Mouse (Mus musculus) kidney, adult 9 months (tissue): Measurements from ENCODE around the gene Abcc3.
A peak's percentile ranks its signal among the peaks of the same experiment; 100 is the strongest.
"Not testable (repeated sequence)": the region's sequence is repeated elsewhere in the genome, so short reads cannot be mapped to it uniquely, and the experiment has no call there.

ENCODE experiments used
- DNase-seq: peaks from one replicate; pipeline ENCODE4 v3.0.0; 2022

Gene Abcc3

DNA sequence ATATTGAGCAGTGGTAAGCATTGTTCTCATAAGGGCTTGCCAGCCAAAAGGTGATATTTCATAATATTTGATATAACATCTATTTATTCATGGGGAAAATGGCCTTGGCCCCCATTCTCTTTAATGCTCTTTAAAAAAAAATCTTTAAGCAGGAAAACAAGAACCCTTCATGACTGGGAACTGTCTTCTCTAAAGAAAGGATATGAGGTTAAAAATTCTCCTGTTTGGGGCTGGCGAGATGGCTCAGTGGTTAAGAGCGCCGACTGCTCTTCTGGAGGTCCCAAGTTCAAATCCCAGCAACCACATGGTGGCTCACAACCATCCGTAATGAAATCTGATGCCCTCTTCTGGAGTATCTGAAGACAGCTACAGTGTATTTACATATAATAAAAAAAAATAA lies 9.2 kb upstream of the Abcc3 start:
- not testable (repeated sequence) for DNase-seq

DNA sequence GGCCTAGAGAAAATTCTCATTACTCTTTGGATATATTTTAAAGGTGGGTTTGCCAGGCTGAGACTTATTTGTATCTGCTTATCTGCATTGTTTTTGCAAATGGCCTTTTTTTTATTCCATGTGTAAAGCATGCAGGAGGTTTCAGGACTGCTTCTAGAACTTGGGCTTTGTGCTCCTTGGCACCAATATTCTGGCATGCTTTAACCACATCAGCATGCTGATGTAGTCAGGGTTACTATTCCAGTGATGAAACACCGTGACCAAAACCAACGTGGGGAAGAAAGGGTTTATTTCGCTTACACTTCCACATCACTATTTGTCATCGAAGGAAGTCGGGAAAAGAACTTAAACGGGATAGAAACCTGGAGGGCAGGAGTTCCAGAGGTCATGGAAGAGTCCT lies 8.2 kb upstream of the Abcc3 start:
- no peak for DNase-seq

GRCm38 (mm10) chr11:94394107-94394506 lies 1.3 kb upstream of the Abcc3 start:
- DNase-seq: no peak

GRCm38 (mm10) chr11:94393490-94393889 lies 693 bp upstream of the Abcc3 start:
- not testable (repeated sequence) for DNase-seq

- DNase-seq: no peak
Observed at GRCm38 (mm10) chr11:94391661-94392060, 1.1 kb downstream of the Abcc3 start.

DNA sequence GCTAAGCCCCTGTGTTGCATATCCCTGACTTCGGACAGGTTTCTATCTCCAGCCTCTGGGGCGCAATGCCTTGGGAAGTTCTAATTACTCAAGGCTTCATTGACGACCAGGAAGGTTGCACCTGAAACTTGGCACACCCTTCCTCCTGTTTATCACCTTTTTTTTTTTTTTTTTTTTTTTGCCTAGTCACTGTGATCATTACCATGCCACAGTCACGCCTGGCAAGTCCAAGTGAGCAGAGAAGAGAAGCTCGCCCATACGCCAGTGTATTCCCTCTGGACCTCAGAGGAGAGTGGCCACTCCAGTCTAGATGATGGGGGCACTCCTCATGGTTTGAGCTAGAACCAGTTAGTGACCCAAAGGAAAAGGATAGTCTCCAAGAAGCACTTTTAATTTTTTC lies 2.0 kb downstream of the Abcc3 start:
- no peak for DNase-seq

DNA sequence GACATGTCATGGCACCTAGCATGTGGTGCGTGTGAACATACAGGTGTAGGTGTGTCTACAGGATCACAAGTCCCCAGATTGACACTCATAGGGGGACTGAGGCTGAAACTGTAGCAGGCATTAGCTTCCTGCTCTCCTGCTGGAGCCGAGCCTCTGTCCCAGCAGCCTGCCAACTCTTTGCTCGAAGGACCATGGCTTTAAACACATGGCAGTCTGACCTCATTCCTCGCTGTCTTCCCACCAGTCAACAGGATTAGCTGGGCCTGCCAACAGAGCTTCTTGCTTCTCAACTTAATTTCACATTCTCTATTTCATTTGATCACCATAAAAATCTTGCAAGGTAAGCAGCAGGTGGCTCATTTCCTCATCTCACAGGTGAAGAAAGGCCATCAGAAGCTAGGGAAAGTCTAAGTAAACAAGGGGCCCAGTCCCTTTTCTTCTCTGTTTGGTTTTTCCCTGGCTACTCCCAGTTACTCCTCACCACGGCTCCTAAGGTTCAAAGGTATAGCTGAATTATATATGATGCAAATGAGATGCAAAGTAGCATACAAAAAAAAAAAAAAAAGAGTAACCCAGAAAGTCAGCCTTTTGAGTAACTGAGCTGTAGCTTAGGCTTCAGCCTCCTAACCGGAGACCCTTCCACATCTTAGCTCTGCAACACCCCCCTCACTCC lies 2.9 kb downstream of the Abcc3 start:
- no peak for DNase-seq

- DNase-seq: no peak
Observed at GRCm38 (mm10) chr11:94389021-94389420, 3.8 kb downstream of the Abcc3 start.

DNA sequence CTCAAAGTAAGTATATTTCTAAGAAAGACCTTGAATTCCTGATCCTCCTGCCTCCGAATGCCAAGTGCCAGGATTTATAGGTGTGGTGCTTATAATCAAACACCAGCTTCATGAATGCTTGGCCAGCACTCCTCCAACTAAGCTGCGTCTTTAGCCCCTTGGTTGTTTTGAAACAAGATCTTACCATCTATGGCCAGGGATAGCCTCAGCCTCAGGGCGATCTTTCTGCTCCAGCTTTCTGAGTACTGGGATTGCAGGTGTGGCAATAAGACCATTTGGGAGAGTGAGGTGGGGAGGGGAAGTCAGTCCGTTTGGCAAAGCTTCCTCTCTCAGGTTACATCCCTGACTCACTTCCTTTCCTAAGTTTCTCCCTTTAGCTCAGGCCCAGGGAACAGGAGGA lies 5.0 kb downstream of the Abcc3 start:
- no peak for DNase-seq

DNA sequence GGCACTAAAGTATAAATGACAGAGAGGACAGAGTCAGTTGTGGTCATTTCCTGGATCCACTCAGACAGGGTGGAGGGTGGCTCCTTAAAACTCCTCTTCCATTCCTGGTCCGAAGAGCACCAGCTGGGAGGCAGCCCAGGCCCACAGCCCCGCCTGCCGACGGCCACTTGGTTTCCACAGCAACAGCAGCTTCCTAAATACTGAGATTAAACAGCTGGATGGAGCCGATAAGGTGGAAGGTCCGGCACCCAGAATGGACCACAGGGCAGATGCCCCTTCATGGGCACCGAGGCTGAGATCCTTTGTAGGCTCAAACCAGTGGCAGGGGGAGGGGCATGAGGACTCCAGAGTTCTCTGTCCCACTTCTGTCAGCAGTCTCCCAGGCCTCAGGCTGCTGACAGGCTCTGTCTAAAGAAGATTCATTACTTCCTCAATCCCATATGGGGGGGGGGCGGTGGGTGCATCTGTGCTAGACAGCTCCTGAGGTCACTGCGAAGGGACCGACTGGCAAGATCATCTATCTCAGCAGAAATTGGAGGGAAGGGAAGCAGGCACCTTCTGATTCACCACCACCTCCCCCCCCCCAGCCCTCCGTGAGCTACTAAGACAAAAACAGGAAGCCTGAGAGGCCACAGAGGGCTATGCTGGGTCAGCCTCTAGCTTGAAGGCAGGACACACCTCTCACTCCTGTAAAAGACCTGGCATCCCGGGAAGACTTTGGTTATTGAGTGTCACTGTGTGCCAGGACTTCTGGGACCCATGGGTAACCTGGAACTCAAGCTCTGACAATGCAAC lies 6.6 kb downstream of the Abcc3 start:
- peak; percentile 64 for DNase-seq

GRCm38 (mm10) chr11:94379736-94380135 lies 13.1 kb downstream of the Abcc3 start:
- DNase-seq: no peak

DNA sequence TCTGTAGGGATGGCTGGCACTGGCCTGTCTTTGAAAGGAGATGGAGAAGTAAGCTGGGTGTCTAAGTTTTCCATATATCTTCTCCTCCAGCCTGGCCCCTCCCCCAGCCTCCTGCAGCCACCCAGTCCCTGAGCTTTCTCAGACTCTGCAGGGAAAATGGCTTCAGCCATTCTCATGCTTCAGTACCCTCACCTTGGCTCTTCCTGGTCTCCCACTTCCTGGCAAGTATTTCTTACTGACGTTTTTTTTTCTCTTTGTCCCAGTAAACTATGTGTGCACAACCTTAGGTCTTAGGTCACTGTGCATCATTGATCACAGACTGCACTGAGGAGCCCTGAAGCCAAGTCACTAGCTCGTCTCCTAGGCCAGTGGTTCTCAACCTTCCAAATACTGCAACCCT lies 13.7 kb downstream of the Abcc3 start:
- DNase-seq: peak; percentile 48

- DNase-seq: no peak
Observed at GRCm38 (mm10) chr11:94374276-94374948, 18.4 kb downstream of the Abcc3 start.

DNA sequence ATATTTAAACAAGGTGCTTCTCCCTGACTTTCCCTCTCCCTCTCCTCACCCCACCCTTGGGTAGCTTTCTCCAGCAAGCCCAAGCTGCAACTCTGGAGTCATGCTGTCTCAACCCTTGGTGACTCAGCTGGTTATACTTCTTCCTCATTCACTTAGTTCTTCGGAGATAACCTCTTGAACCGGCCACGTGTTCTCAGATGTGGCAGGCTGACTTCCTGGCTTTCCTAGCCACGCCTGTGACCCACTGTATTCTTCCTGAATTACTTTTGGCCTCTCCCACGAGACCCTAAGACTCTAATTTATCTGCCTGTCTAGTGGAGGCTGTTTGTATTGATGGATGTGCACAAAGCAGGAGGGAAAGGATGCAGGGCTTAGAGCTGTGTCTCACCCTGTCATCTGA lies 22.0 kb downstream of the Abcc3 start:
- DNase-seq: no peak

DNA sequence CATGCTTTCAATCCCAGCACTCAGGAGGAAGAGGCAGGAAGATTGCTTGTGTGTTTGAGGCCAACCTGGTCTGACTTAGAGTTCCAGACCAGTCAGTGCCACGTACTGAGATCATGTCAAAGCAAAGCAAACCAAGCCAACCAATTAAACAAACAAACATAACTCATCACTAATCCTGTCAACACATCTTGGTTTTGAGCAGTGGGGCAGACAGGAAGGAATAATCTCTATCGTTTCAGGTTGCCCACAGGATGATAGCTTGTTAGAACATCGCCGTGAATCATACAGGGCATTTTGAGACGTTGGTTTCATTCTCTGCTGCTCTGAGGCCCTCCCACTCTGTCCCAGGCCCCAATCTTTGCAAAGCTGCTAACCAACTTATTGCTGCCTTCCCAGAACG lies 22.8 kb downstream of the Abcc3 start:
- no peak for DNase-seq

DNA sequence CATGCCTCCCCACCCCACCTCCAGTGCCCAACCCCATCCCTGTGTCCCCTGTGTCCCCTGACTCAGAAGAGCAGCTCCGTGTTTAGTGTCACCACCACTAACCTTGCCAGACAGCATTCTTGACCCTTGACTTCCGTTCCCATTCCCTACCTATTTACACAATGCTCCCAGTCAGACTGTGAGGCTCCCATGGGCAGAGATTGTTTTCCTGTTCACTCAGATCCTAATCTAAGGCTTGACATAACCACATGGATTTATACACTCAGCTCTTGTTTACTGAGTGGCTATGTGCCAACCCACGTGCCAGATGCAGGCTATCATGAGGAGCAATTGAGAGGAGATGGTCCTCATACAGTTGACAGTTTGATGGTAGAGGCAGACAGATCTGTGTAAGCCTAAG lies 27.5 kb downstream of the Abcc3 start:
- no peak for DNase-seq

- DNase-seq: no peak
Observed at GRCm38 (mm10) chr11:94363690-94364089, 29.1 kb downstream of the Abcc3 start.

GRCm38 (mm10) chr11:94362101-94362500 lies 30.7 kb downstream of the Abcc3 start:
- DNase-seq: no peak

DNA sequence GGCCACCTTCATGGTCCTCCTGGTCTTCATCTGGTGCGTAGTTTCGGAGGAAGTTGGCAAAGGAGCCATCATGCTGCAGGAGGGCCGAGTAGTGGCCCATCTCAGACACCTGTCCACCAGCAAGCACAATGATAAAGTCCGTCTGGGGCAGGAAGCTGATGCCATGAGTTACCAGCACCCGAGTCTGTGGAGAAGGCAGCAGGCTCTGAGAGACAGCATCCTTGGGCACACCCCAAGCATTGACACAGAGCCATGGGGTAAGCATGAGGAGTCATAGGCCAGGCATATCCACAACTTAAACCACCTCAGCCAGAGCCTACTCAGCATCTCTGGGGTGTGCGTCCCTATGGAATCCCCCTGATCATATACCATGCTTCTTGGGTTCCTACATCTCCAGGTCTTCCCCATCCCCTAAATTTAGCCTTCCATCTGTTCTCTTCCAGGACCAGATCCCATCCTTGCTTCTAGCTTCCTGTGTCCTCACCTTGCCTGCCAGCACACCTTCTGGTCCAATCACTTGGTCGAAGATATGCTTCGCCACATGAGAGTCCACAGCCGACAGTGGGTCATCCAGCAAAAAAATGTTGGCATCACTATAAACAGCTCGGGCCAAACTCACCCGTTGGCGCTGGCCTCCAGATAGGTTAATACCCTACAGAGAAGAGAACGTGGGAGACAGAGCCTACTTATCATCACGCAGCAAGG lies 31.5 kb downstream of the Abcc3 start:
- no peak for DNase-seq

GRCm38 (mm10) chr11:94359168-94359567 lies 33.6 kb downstream of the Abcc3 start:
- no peak for DNase-seq

DNA sequence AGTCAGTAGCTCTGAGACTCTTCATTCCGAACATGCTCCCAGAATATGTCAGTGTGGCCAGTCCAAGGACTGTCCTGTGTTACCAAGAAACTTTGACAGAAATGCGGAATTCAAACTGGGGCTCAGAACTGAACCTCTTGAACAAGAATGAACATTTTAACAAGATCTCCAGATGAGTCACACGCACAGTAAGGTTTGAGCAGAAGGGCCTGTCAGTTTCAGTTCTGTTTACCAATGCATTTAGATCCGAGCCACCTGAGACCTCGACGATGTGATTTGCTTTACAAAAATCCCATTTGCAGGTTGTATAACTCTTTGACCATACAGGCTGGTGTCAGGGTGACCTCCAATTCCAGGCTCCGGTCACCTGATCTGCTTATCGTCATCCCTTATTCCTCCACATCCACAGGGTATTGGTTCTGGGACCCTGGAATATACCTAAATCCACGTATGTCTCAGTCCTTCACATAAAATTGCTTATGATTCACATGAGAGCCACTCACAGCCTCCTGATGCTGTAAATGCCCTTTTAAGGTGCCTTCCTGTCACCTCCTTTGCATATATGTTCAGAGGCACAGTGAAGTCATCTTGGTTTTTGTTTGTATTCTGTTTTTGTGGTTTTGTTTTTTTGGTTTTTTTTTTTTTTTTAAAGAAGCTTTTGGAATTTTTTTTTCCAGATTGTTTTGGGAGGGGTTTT lies 37.1 kb downstream of the Abcc3 start:
- DNase-seq: no peak

- DNase-seq: no peak
Observed at GRCm38 (mm10) chr11:94351094-94351493, 41.7 kb downstream of the Abcc3 start.

- DNase-seq: no peak
Observed at GRCm38 (mm10) chr11:94350337-94350736, 42.5 kb downstream of the Abcc3 start.
